Mouse (Mus musculus): ENCODE results near the gene Dyrk1a.

DNA sequence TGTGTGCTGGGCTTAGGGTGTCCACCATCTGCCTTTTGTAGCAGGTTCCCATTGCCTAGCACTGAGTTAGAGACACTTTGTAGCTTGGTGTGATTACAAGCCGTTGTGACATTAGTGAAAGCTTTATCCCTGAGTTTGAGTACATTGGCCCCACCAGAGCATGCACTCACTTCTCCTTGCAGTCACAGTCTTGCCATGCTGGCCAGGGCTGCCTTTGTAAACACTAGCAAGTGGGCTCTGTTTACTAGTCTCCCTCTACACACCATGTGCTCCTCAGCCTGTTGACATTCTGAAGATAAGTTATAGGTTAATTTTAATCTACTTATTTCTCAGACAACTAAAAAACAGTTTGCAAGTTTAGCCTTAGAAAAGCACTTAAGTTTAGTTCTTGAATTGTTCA, 37.7 kb downstream of the Dyrk1a start:
- TF ChIP-seq CTCF (IDR thresholded peaks at IDR 0.05; ENCODE audit: low read depth, low read length) (no peak), POLR2A (IDR thresholded peaks at IDR 0.05; ENCODE audit: insufficient read depth, low read length) (no peak)

All from ES-Bruce4 (cell line).